Mouse (Mus musculus) erythroblast, embryonic 14.5 days (primary cell): ENCODE results near the gene Tex11.

Source experiments
- GATA1 ChIP-seq: IDR thresholded peaks from 2 replicates; pipeline ENCODE4 v1.6.1; 2012; ENCODE audit warnings: low read length, inconsistent platforms, mixed read lengths
- TAL1 ChIP-seq: IDR thresholded peaks from 3 replicates; pipeline ENCODE4 v1.6.1; 2012; ENCODE audit warnings: low read length, inconsistent platforms, mixed read lengths

DNA sequence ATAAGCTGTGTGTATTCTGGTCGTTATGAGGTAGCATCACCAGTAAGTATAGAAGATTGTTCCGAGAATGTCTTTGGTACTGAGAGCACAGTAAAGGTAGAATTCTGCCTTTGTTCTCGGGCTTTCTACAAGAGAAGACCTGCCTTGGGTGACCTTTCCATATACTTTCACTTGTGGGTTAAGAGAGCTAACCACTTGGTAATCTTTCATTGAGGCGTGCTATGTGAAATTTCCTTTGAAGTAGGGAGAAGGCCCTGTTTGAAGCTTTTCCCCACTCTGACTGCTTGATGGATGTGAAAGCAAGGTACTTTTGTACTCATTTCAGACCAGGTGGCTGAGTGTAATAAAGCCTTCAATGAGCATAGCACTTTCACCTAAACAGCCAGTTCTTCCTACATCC is 270.1 kb downstream of the Tex11 start:
- TF ChIP-seq GATA1 (no peak), TAL1 (no peak)
